Mouse (Mus musculus) kidney, postnatal 0 days (tissue): ENCODE measurements around the gene Ern1. TPM values are rescaled to one million over a fixed set of nuclear protein-coding genes. Genes with fewer than 3 reads are reported as not detected.

Experiments
- ATAC-seq: fragments of 200-750 bp; cut with Nextera tagmentation; replicated peaks from 2 replicates; pipeline ENCODE4 v1.8.0; 2017; ENCODE audit warnings: low read depth, moderate number of reproducible peaks, moderate TSS enrichment, moderate library complexity; ENCODE audit not compliant: low FRiP score
- DNase-seq: peaks from one replicate; pipeline ENCODE4 v3.0.0-alpha.2; 2016; ENCODE audit warnings: low spot score
- H3K27ac ChIP-seq: fragments of 300-500 bp; sonication (generic); 2 replicates; pipeline ENCODE4 v1.5.1; 2014; ENCODE audit warnings: mild to moderate bottlenecking
- H3K27me3 ChIP-seq: fragments of 300-500 bp; sonication (generic); 2 replicates; pipeline ENCODE4 v1.6.1; 2014; ENCODE audit warnings: low read length, mixed read lengths; ENCODE audit not compliant: insufficient read depth
- H3K36me3 ChIP-seq: fragments of 300-500 bp; sonication (generic); 2 replicates; pipeline ENCODE4 v1.6.1; 2014; ENCODE audit warnings: low read length, mixed read lengths; ENCODE audit not compliant: insufficient read depth
- H3K4me1 ChIP-seq: fragments of 300-500 bp; sonication (generic); replicated peaks from 2 replicates; pipeline ENCODE4 v1.6.1; 2014; ENCODE audit warnings: antibody characterized with exemption, low read length, mixed read lengths; ENCODE audit not compliant: insufficient read depth
- H3K4me2 ChIP-seq: fragments of 300-500 bp; sonication (generic); 2 replicates; pipeline ENCODE4 v1.6.1; 2014; ENCODE audit warnings: mild to moderate bottlenecking, low read length, moderate library complexity, mixed read lengths
- H3K4me3 ChIP-seq: fragments of 300-500 bp; sonication (generic); replicated peaks from 2 replicates; pipeline ENCODE4 v1.5.1; 2014; ENCODE audit warnings: low read depth, low read length
- H3K9ac ChIP-seq: fragments of 300-500 bp; sonication (generic); 2 replicates; pipeline ENCODE4 v1.6.1; 2014; ENCODE audit warnings: low read depth, low read length
- H3K9me3 ChIP-seq: fragments of 300-500 bp; sonication (generic); replicated peaks from 2 replicates; pipeline ENCODE4 v1.6.1; 2016; ENCODE audit warnings: low read length, inconsistent platforms, mixed read lengths
- CTCF ChIP-seq: IDR thresholded peaks from 2 replicates; pipeline ENCODE4 v1.5.1; 2016; ENCODE audit warnings: antibody characterized with exemption, low read depth, mild to moderate bottlenecking, moderate library complexity
- WGBS: fragments of 180-500 bp; shearing (Covaris S2); extraction: QIAGEN DNeasy Blood & Tissue Kit; methylation state at CpG from one replicate; pipeline ENCODE4 v1.1.7; 2014; 5-methylcytosine and 5-hydroxymethylcytosine counted together
- polyA plus RNA-seq: library from polyadenylated mRNA; unstranded; fragments of >200 nt; fragmentation: Nextera tagmentation; extraction: Ambion mirVana; gene quantifications from 2 replicates; pipeline ENCODE4 v1.2.1, GENCODE M21; 2015

The Ern1 gene
- polyA plus RNA-seq, 1 experiment from 2014 or later: 3.3 TPM

DNA sequence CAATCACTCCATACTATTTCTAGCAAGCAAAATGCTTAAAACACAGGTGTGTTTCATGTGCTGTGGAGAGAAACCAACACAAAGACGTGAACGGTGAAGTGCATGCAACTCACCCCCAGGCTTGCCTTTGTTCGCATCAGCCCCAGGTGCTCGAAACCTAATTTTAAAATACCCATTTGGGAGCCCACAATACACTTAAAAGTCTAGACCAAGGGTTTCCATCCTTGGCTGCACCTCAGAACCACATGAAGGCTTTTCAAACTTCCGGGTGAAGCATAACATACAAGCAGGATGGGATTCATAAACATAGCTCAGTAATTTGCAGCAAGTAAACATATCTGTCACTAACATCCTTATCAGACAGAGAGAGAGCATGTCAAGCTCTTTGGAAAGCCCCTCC lies 57.3 kb downstream of the Ern1 start:
- Histone ChIP-seq H3K9me3 (no peaks in the 10 kb centered on the region), H3K4me2 (no peak overlapping the region), H3K27ac (no peak overlapping the region), H3K9ac (no peak overlapping the region), H3K4me1 (no peaks in the 10 kb centered on the region), H3K27me3 (no peaks in the 10 kb centered on the region), H3K4me3 (no peak overlapping the region), H3K36me3 (0 out of 2 replicates have a peak, but pooled peaks cover 2% of the 10 kb centered on the region)
- 90% methylated on average over 5 of the region's 5 CpGs for WGBS
- no peak for TF ChIP-seq CTCF
- no peak for ATAC-seq
- no peak for DNase-seq

DNA sequence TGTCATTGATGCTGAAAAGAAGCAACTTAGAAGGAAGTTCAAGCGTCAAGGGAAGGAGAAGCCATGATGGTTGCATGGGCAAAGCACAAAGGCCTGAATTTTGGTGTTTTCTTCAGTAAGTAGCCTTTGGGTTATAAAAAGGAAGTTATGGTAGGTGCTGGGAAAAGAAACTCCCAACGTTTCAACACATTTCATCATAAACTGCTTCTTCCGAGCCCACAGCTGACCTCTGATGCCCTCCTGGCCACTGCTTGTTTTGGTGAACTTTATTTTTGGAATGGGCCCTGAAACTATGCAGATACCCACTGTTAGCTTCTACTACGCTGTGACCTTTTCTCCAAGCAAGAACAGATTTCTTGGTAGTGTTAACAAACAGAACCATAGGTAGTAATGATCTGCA lies 58.0 kb downstream of the Ern1 start:
- Histone ChIP-seq H3K4me3 (no peak overlapping the region), H3K27me3 (no peaks in the 10 kb centered on the region), H3K27ac (no peak overlapping the region), H3K36me3 (0 out of 2 replicates have a peak, but pooled peaks cover 2% of the 10 kb centered on the region), H3K9ac (no peak overlapping the region), H3K9me3 (no peaks in the 10 kb centered on the region), H3K4me1 (no peaks in the 10 kb centered on the region), H3K4me2 (no peak overlapping the region)
- TF ChIP-seq CTCF: no peak
- 74% methylated on average over 4 of the region's 4 CpGs for WGBS
- DNase-seq (no peak), ATAC-seq (no peak)

DNA sequence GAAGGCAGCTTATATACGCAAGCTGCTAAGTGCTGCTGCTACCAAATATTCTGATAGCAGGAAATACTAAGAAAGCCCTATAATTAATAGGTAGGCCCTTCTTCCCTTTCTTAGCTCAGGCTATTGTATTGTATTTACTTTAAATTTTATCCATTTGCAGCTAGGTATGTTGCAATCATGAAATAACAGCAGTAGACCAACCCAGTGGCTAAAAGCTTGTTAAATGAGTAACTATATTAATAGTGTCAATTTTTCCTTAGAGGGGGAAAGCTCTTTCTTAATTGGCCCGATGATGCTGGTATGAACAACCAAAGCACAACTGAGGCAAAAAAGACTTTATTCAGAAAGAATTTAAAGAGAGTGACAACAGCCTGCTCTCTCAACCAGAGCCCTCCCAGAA lies 59.1 kb downstream of the Ern1 start:
- ATAC-seq: no peak
- TF ChIP-seq CTCF: no peak

DNA sequence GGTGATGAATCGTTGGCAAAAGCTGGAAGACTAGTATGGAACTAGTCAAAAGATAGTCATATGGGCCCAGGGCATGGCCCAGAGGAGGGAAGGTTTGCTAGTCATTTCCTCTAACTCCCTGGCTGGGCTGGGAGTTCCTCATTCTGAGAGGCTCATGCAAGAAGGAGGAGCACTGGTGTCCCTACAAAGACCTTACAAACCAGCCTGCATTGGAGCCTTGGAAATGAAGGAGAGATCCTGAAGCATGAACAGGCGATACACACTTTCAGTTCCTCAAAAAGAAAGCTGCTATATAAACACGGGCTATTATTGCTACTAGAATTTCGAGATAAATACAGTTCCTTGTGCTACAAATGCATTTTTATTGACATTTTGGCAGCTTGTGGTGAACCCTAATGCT lies 59.5 kb downstream of the Ern1 start:
- DNase-seq: no peak
- Histone ChIP-seq H3K4me3 (no peak overlapping the region), H3K27me3 (no peaks in the 10 kb centered on the region), H3K9me3 (no peaks in the 10 kb centered on the region), H3K36me3 (peaks cover 2% of the 10 kb centered on the region; the same call in 1 of the 2 replicates), H3K4me2 (no peak overlapping the region), H3K9ac (no peak overlapping the region), H3K27ac (no peak overlapping the region), H3K4me1 (no peaks in the 10 kb centered on the region)
- TF ChIP-seq CTCF: no peak
- WGBS: 82% methylated on average over 4 of the region's 4 CpGs
- ATAC-seq: no peak

More for the DNA sequence above, 59.1 kb downstream of the Ern1 start:
- Histone ChIP-seq H3K4me3 (no peak overlapping the region), H3K27me3 (no peaks in the 10 kb centered on the region), H3K4me1 (no peaks in the 10 kb centered on the region), H3K9ac (no peak overlapping the region), H3K9me3 (no peaks in the 10 kb centered on the region), H3K27ac (no peak overlapping the region), H3K36me3 (0 out of 2 replicates have a peak, but pooled peaks cover 2% of the 10 kb centered on the region), H3K4me2 (no peak overlapping the region)
- WGBS: 92% methylated on average over 2 of the region's 2 CpGs
- no peak for DNase-seq

DNA sequence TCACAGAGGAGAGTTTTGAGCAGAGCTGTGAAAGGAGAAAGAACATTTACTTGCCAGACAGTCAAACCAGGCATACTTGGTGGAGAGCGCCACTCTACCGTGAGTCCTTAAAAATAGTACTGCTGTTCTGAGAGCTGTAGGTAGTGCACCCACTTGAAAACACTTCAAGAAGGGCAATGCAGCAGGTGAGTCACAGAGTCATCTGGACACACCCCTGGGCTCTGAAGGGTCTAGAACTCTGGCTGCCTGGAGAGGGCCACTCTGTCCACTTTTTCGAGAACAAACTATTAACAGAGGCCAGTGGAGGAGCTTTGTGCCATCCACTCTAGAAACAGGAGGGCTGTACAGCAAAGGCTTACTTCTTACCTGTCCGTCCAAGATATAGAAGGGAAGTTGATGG lies 61.2 kb downstream of the Ern1 start:
- ATAC-seq (no peak), DNase-seq (no peak)
- Histone ChIP-seq H3K27me3 (no peaks in the 10 kb centered on the region), H3K27ac (no peak overlapping the region), H3K36me3 (no peaks in the 10 kb centered on the region; the same call in 1 of the 2 replicates), H3K4me2 (no peak overlapping the region), H3K4me1 (no peaks in the 10 kb centered on the region), H3K9me3 (no peaks in the 10 kb centered on the region), H3K4me3 (no peak overlapping the region), H3K9ac (no peak overlapping the region)
- no peak for TF ChIP-seq CTCF
- WGBS: 93% methylated on average over 4 of the region's 4 CpGs

DNA sequence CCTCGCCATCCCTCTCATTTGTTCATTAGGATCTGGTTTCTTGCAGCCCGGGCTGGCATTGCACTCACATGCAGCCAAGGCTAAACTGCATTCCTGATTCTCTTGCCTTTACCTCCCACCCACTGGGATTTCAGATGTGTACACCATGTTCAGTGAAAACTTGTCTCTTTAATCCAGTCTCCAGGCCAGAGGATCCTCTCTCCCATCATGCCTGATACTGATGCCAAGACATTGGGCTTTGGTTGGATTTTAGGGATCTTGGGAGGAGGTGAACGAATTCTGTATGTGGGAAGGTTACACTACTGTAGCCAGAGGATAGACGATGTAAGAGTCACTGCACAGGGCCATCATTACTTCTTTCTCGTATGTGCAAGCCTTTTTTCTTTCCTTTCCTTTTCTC lies 62.5 kb downstream of the Ern1 start:
- Histone ChIP-seq H3K9ac (no peak overlapping the region), H3K4me1 (no peaks in the 10 kb centered on the region), H3K4me3 (no peak overlapping the region), H3K27ac (no peak overlapping the region), H3K27me3 (no peaks in the 10 kb centered on the region), H3K36me3 (no peaks in the 10 kb centered on the region; the same call in 1 of the 2 replicates), H3K9me3 (no peaks in the 10 kb centered on the region), H3K4me2 (no peak overlapping the region)
- WGBS: 92% methylated on average over 5 of the region's 5 CpGs
- DNase-seq: no peak
- no peak for TF ChIP-seq CTCF
- no peak for ATAC-seq
